Mouse (Mus musculus): ENCODE data around the gene Rbm38.

- TF ChIP-seq BHLHE40 (IDR thresholded peaks at IDR 0.05; ENCODE audit: low read depth, low read length): no peak
- TF ChIP-seq CTCF (conservative IDR thresholded peaks at IDR 0.05 in 1 of 2, IDR thresholded peaks at IDR 0.05 in 1 of 2; ENCODE audit: low read depth in 2 of 2, low read length in 2 of 2): no peak
- no peak for TF ChIP-seq RCOR1 (conservative IDR thresholded peaks at IDR 0.05; ENCODE audit: low read depth, low read length)
- no peak for TF ChIP-seq UBTF (IDR thresholded peaks at IDR 0.05; ENCODE audit: low read depth, low read length)
- TF ChIP-seq ZC3H11A (IDR thresholded peaks at IDR 0.05; ENCODE audit: low read depth, low read length): no peak
- no peak for TF ChIP-seq TCF12 (IDR thresholded peaks at IDR 0.05; ENCODE audit: low read depth, low read length)
- TF ChIP-seq USF1 (IDR thresholded peaks at IDR 0.05; ENCODE audit: low read depth, low read length): no peak
- TF ChIP-seq MAFK (IDR thresholded peaks at IDR 0.05; ENCODE audit: insufficient replicate concordance, low read length): no peak
- no peak for TF ChIP-seq NELFE (IDR thresholded peaks at IDR 0.05; ENCODE audit: low read depth, low read length)
Observed at GRCm38 (mm10) chr2:172973806-172974565, 46.3 kb upstream of the Rbm38 start.
